Mouse (Mus musculus) megakaryocyte, embryonic 14.5 days (primary cell): Measurements from ENCODE around the gene Fbxl14.

Experiments used
- FLI1 ChIP-seq: IDR thresholded peaks from 2 replicates; pipeline ENCODE4 v1.6.1; 2012; ENCODE audit warnings: low read length, inconsistent platforms, mixed read lengths
- GATA1 ChIP-seq: IDR thresholded peaks from 3 replicates; pipeline ENCODE4 v1.6.1; 2012; ENCODE audit warnings: mixed read lengths, low read length, inconsistent platforms, borderline replicate concordance

DNA sequence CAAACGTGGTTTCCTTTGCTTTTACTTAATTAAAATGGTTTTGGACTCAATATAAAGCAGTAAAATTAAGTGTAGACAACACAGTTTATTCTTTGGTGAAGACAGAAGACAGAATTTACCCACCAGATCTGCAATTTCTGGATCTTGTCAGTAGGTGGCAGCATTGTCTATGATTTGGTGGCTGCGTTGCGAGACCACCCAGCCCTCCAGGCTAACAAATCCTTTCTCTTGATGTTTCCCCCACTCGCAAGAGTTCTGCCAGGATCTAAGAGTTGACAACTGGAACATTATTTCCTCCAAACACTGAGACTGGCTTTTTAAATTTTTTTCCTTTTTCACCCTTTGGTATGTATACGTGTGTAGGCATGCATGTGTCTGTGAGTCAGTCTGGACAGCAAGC lies 10.3 kb downstream of the Fbxl14 start:
- no peak for TF ChIP-seq GATA1
- no peak for TF ChIP-seq FLI1
